Mouse (Mus musculus) gastrocnemius, adult 8-10 months (tissue): ENCODE results near the gene Gabrd. TPM values are rescaled to one million over a fixed set of nuclear protein-coding genes. Genes with fewer than 3 reads are reported as not detected.
A peak's percentile ranks its signal among the peaks of the same experiment; 100 is the strongest.
"Not testable (repeated sequence)": the region's sequence is repeated elsewhere in the genome, so short reads cannot be mapped to it uniquely, and the experiment has no call there.

Experiments
- DNase-seq, 2 experiments: peaks; one replicate each; pipeline ENCODE4 v3.0.0; 2022; ENCODE audit warnings: low spot score in 2 of 2
- total RNA-seq, 4 experiments: library from RNA; stranded (reverse); gene quantifications; 2 replicates each; pipeline ENCODE4 v1.2.4; 2022

Gene Gabrd
- under 1 TPM; 0.67 to 0.92 (median 0.76) TPM for total RNA-seq

- DNase-seq = peak in 1 of 2 experiments; percentile 24
These were observed at the start of gene Gabrd for GRCm38 (mm10) chr4:155397511-155398221. TSS of gene Gabrd (minus strand) at chr4:155398112.

- DNase-seq = no peak
These were observed 44.9 kb upstream of the Gabrd start for GRCm38 (mm10) chr4:155442808-155443207.

- no peak for DNase-seq
These were observed 36.1 kb upstream of the Gabrd start for GRCm38 (mm10) chr4:155433993-155434392.

- DNase-seq = no peak
These were observed 34.4 kb upstream of the Gabrd start for GRCm38 (mm10) chr4:155432358-155432757.

- DNase-seq = no peak
These were observed 31.3 kb upstream of the Gabrd start for GRCm38 (mm10) chr4:155429202-155429601.

- no peak for DNase-seq
These were observed 30.5 kb upstream of the Gabrd start for GRCm38 (mm10) chr4:155428442-155428841.

- DNase-seq = no peak
These were observed 28.4 kb upstream of the Gabrd start for GRCm38 (mm10) chr4:155426272-155426671.

- no peak for DNase-seq
These were observed 26.1 kb upstream of the Gabrd start for GRCm38 (mm10) chr4:155423988-155424387.

GRCm38 (mm10) chr4:155421412-155422370, 23.8 kb upstream of the Gabrd start:
- not testable (repeated sequence) for DNase-seq

GRCm38 (mm10) chr4:155420137-155420536, 22.2 kb upstream of the Gabrd start:
- peak in 1 of 2 experiments; percentile 15 for DNase-seq

GRCm38 (mm10) chr4:155414656-155415235, 16.8 kb upstream of the Gabrd start:
- no peak for DNase-seq

- peak in 1 of 2 experiments; percentile 24 for DNase-seq
These were observed 15.9 kb upstream of the Gabrd start for GRCm38 (mm10) chr4:155413641-155414335.

- DNase-seq = no peak
These were observed 14.2 kb upstream of the Gabrd start for GRCm38 (mm10) chr4:155412124-155412523.

- DNase-seq = peak; percentile 41 to 69
These were observed 11.3 kb upstream of the Gabrd start, which contains the start of gene Cfap74 for GRCm38 (mm10) chr4:155409058-155409776. TSS of gene Cfap74 (plus strand) at chr4:155409190.

- DNase-seq = no peak
These were observed 10.8 kb upstream of the Gabrd start for GRCm38 (mm10) chr4:155408695-155409057.

- no peak for DNase-seq
These were observed 4.6 kb upstream of the Gabrd start for GRCm38 (mm10) chr4:155402489-155402888.

GRCm38 (mm10) chr4:155401121-155401520, 3.2 kb upstream of the Gabrd start:
- no peak for DNase-seq

- DNase-seq = no peak
These were observed 269 bp upstream of the Gabrd start for GRCm38 (mm10) chr4:155398222-155398540.

GRCm38 (mm10) chr4:155396751-155397150, 1.2 kb downstream of the Gabrd start:
- no peak for DNase-seq

GRCm38 (mm10) chr4:155395471-155395870, 2.4 kb downstream of the Gabrd start:
- no peak for DNase-seq

- no peak for DNase-seq
These were observed 10.7 kb downstream of the Gabrd start for GRCm38 (mm10) chr4:155387166-155387565.
